Mouse (Mus musculus) embryo, embryonic 11.5 days (tissue): Measurements from ENCODE around the gene Ptrhd1.
"Not testable (repeated sequence)": the region's sequence is repeated elsewhere in the genome, so short reads cannot be mapped to it uniquely, and the experiment has no call there.

Experiments
- DNase-seq: peaks from one replicate; pipeline ENCODE4 v3.0.0-alpha.2; 2012; ENCODE audit warnings: low read depth, low spot score

The Ptrhd1 gene

GRCm38 (mm10) chr12:4233572-4234508, at the start of gene Ptrhd1, which contains the start of gene Cenpo:
Gene Ptrhd1, plus strand, starts transcription at chr12:4234027.
Gene Cenpo, minus strand, starts transcription at chr12:4234294.
- DNase-seq: peak; percentile 91

GRCm38 (mm10) chr12:4184648-4185047, 49.2 kb upstream of the Ptrhd1 start:
- DNase-seq: no peak

- DNase-seq: no peak
Observed at GRCm38 (mm10) chr12:4188171-4189059, 45.4 kb upstream of the Ptrhd1 start.

GRCm38 (mm10) chr12:4189060-4189447, 44.8 kb upstream of the Ptrhd1 start:
- no peak for DNase-seq

- no peak for DNase-seq
Observed at GRCm38 (mm10) chr12:4192514-4192913, 41.3 kb upstream of the Ptrhd1 start.

GRCm38 (mm10) chr12:4193025-4193740, 40.6 kb upstream of the Ptrhd1 start:
- DNase-seq: no peak

GRCm38 (mm10) chr12:4194643-4195042, 39.2 kb upstream of the Ptrhd1 start:
- DNase-seq: no peak

GRCm38 (mm10) chr12:4198702-4199101, 35.1 kb upstream of the Ptrhd1 start:
- DNase-seq: no peak

- no peak for DNase-seq
Observed at GRCm38 (mm10) chr12:4199271-4199670, 34.6 kb upstream of the Ptrhd1 start.

- DNase-seq: no peak
Observed at GRCm38 (mm10) chr12:4201454-4202200, 32.2 kb upstream of the Ptrhd1 start.

- DNase-seq: no peak
Observed at GRCm38 (mm10) chr12:4202206-4202605, 31.6 kb upstream of the Ptrhd1 start.

- no peak for DNase-seq
Observed at GRCm38 (mm10) chr12:4206106-4206505, 27.7 kb upstream of the Ptrhd1 start.

GRCm38 (mm10) chr12:4208405-4209133, 25.3 kb upstream of the Ptrhd1 start:
- DNase-seq: no peak

- DNase-seq: no peak
Observed at GRCm38 (mm10) chr12:4209196-4209595, 24.6 kb upstream of the Ptrhd1 start.

GRCm38 (mm10) chr12:4211174-4211573, 22.7 kb upstream of the Ptrhd1 start:
- no peak for DNase-seq

- no peak for DNase-seq
Observed at GRCm38 (mm10) chr12:4212908-4213307, 20.9 kb upstream of the Ptrhd1 start.

GRCm38 (mm10) chr12:4230156-4230555, 3.7 kb upstream of the Ptrhd1 start:
- no peak for DNase-seq

- no peak for DNase-seq
Observed at GRCm38 (mm10) chr12:4232777-4233176, 1.1 kb upstream of the Ptrhd1 start.

- DNase-seq: no peak
Observed at GRCm38 (mm10) chr12:4237481-4237880, 3.7 kb downstream of the Ptrhd1 start.

GRCm38 (mm10) chr12:4240281-4240680, 6.5 kb downstream of the Ptrhd1 start:
- not testable (repeated sequence) for DNase-seq
